Mouse (Mus musculus) right cerebral cortex, postnatal 25 days (tissue): ENCODE measurements at regions not wholly inside any gene's neighbourhood (a gene's known extent, or its start where the extent isn't known, plus 50 kb on each side); places are given as distances from the start of the nearest gene placed in this dataset.

Experiments used
- DNase-seq: peaks from one replicate; pipeline ENCODE4 v3.0.0; 2022

- peak; percentile 12 for DNase-seq
Measured at GRCm38 (mm10) chr5:62339958-62340597, 425.9 kb downstream of the Arap2 start.

GRCm38 (mm10) chr5:62320682-62321081, 445.3 kb downstream of the Arap2 start:
- DNase-seq, result no peak

GRCm38 (mm10) chr5:62305561-62305960, 460.4 kb downstream of the Arap2 start:
- DNase-seq, result no peak

- no peak for DNase-seq
Measured at GRCm38 (mm10) chr5:62296858-62297257, 469.1 kb downstream of the Arap2 start.
